Mouse (Mus musculus) thymus, adult 18-20 months (tissue): ENCODE results near the gene Adamts17.
A peak's percentile ranks its signal among the peaks of the same experiment; 100 is the strongest.

Source experiments
- DNase-seq, 2 experiments: peaks; one replicate each; pipeline ENCODE4 v3.0.0; 2022; ENCODE audit warnings: mixed read lengths in 2 of 2

Adamts17 gene

GRCm38 (mm10) chr7:66976371-66976770 is 136.8 kb downstream of the Adamts17 start:
- DNase-seq, result no peak

GRCm38 (mm10) chr7:66981591-66981990 is 142.1 kb downstream of the Adamts17 start:
- DNase-seq, result no peak

DNA sequence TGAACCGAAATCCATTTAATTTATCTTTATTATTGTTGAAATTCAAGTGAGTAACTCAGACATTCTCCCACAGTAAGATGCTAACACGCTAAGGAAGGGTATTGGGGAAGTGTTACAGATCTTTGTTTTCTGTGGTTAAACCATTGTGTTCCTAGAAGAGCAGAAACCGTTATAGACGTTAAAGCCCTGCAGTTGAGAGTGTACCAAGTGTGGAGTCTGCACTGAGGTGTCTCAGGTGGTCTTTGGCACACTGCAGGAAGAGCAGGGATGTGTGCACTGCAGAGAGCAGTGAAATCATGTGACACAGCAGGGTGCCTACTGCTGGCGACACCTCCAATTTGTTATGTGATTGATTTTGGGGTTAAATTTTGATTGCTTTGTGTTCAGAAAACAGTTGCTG is 142.5 kb downstream of the Adamts17 start:
- DNase-seq, result peak in 1 of 2 experiments; percentile 44

DNA sequence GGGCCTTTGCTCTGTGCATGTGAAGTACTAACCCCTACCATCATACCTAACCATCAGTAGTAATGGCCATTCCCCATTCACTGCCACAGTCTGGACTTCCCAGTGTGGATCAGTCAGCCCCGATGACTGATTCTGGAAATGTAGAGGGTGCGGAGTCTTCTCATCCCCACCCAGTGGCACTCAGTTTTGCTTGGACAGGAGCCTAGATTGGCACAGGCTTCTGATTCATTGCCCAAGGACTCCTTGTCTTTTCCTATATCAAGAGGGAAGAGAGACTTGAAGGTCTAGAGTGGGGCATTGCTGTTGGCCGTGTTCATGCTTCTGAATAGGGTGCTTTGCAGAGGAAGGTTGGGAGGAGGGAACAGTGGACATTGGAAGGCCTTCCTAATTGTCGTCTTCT is 148.1 kb downstream of the Adamts17 start:
- DNase-seq, result no peak

- no peak for DNase-seq
These were observed 148.9 kb downstream of the Adamts17 start for GRCm38 (mm10) chr7:66988441-66988840.

- no peak for DNase-seq
These were observed 150.0 kb downstream of the Adamts17 start for GRCm38 (mm10) chr7:66989357-66990045.

DNA sequence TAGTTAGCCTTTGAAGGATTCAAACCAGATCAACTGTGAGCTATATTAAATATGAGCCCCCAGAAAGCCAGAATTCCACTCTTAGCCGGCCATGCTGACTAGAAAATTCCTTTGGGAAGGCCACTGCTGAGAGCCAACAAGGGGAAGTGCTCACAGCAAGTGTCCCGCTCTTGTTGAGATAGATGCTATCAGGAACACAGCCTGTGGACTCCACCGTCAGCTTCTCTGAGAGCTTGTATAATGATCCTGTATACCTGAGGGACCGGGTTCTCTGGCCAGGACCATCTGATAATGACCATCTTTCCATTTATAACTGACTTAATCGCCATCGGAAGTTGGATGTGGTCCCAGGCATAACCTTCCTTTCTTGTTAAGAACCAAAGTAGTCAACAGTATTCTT is 159.3 kb downstream of the Adamts17 start:
- DNase-seq, result no peak

- no peak for DNase-seq
These were observed 164.1 kb downstream of the Adamts17 start for GRCm38 (mm10) chr7:67003648-67004047.

- DNase-seq, result no peak
These were observed 164.7 kb downstream of the Adamts17 start for GRCm38 (mm10) chr7:67004220-67004619.

DNA sequence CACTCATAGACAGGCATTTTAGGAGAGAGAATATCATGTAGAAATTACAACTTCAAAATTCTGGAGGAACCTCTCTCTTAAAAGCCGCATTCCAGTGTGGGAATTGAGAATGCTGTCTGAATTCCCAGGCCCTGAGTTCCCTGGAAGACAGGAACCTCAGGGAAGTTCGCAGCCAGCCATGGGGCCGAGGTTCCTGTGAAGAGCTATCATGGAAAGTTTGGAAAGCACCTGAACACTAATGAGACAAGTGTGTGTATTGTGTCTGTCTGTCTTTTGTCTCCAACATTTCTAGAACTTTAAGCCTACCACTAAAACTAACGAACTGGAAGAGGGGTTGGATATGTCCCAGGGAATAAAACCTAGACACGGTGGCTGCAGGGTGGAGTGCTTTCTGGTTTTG is 170.3 kb downstream of the Adamts17 start:
- no peak for DNase-seq

GRCm38 (mm10) chr7:67012011-67012751 is 172.6 kb downstream of the Adamts17 start:
- no peak for DNase-seq

- DNase-seq, result no peak
These were observed 173.8 kb downstream of the Adamts17 start for GRCm38 (mm10) chr7:67013211-67013895.

DNA sequence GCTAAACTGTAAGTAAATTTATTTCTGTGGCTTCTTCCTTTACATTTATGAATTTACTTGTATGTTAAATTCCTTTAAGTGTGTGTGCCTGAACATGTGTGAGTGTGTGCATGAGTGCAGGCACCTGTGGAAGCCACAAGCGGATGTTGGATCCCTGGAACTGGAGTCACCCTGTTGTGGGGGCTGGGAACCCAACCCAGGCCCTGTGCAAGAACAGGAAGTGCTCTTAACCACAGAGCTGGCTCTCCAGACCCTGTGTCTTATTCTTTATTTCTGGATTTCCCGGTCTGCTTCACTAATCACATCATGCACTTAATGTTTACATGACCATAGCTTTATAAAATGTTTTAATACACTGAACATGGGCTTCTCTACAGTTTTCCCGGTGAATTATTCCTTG is 180.4 kb downstream of the Adamts17 start:
- peak in 1 of 2 experiments; percentile 28 for DNase-seq

DNA sequence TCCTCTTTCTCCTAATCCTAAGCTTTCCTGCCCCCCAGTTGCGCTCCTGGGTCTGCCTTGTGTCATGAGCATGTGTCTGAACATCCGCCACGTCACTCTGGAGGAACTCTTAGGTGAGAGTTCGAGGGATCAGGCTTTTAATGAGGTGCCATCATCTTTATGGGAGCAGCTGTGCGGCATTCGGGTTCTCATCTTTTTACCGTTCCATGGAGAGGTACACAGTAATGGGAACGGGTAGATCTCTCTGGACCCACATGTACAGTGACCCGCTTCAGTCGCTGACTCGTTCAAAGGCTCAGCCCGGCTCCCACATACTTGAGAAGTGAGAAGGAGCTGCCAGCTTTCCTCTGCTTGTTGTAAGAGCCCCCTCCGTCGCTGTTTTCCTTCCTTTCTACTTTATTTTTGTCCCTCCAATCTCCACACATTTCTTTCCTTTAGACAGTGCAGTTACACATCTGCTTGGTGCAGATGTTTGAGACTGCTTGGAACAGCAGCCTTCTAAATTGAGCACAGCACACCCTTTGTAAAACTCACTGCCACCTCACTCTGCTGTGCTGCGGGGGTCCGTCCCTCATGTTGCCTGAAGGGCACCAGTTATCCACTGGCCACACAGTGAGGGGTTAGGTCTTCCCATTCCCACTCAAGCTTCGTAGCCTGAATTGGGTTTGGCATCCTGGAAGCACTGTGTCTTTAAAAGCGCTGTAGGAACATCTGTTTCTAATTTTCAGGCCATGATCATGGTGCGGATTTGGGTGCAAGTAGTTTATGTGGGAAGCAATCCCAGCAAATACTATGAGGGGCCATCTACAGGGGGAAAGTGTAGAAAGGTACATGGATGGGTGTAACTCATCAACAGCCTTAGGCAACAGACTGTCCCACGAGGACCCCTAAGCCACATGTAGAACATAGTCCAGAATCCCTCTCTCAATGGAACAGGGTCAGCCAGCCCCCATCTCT is 186.9 kb downstream of the Adamts17 start:
- no peak for DNase-seq

- DNase-seq, result no peak
These were observed 187.7 kb downstream of the Adamts17 start for GRCm38 (mm10) chr7:67027216-67027615.

DNA sequence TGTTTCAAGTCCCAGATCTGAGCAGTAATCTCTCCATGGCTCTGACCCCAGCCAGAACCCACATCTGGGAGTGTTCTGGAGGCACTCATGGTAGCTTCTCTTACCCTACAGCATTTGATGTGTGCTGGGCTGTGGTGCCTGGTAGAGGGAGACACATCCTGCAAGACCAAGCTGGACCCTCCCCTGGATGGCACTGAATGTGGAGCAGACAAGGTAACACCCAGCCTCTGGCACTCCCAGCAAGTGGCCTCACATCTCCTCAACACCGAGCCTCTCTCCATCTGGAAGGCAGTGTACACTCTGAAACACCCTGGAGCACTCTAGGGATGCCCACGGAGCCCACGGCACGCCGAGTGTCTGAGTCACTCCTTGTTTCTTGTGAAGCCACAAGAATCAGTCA is 188.2 kb downstream of the Adamts17 start:
- DNase-seq, result no peak

- no peak for DNase-seq
These were observed 189.4 kb downstream of the Adamts17 start for GRCm38 (mm10) chr7:67028902-67029301.

DNA sequence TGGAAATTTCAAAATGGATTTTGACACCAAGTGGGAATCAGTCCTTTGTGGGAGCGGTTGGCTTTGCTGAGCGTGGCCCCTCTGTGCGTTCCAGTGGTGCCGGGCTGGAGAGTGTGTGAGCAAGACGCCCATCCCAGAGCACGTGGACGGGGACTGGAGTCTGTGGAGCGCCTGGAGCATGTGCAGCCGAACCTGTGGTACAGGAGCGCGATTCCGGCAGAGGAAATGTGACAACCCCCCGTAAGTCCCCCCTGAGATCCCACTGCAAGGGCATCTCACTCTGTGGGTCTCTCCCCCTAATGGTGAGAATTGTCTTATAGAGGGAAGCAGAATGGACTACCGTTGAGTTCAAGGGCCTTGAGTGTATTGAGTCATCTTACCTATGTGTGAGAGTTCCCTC is 189.9 kb downstream of the Adamts17 start:
- DNase-seq, result no peak

DNA sequence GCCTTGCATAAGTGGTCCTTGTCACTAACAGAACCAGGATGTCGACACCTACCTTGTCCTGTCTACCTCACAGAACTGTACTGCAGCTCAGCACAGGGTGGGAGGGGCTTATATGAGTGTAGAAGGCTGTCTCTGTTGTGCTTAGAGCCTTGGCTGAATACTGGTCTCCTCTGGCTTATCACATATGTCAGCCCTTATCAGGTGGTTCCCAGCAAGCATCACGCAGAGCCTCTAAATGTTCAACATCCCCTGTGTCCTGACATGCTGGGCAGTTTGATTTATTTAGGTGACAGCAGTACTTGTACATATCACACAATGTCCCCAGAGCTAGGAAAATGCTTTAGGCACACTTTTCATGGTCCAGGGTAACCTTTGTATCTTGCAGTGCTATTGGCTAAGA is 191.7 kb downstream of the Adamts17 start:
- no peak for DNase-seq

- no peak for DNase-seq
These were observed 193.1 kb downstream of the Adamts17 start for GRCm38 (mm10) chr7:67032616-67033015.

- no peak for DNase-seq
These were observed 194.8 kb downstream of the Adamts17 start for GRCm38 (mm10) chr7:67034369-67034768.

DNA sequence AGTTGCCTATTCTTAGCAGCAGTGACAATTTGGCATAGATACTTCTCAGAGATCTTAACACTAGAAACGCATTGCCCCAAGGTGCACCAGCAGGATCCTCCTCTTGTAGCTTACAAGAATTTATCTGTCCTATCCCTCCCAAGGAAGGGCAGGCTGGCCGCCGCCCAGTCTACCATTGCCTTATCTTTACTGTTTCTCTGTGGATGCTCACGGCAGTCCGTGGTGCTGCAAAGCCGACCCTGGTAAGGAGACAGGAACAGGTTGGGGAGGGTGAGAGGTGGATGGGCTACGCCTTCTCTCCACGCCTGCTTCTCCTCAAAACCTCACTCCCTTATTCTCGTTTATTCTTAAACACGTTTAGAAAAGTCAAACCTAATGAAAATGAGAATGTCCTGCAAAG is 195.7 kb downstream of the Adamts17 start:
- no peak for DNase-seq

DNA sequence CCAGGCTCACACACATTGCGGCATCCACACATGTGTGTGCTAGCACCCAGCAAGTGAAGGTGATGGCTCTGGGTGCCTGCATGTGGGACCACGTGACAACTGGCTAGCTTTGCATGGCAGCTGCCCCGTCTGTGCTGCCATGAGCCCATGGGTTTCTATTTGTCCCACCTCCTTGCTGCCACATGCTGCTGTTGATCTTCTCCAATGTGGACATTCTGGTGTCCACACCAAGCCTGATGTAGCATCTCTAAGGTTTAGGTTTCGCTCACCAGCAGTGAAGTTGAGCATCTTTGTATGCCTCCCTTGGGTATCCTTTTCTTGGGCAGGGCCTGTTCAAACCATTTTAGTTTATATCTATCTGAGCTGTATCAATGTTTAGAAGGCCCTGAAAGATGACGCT is 196.1 kb downstream of the Adamts17 start:
- DNase-seq, result no peak
